ENCODE assay signal across 10 mouse cellular contexts in the genomic region with DNA sequence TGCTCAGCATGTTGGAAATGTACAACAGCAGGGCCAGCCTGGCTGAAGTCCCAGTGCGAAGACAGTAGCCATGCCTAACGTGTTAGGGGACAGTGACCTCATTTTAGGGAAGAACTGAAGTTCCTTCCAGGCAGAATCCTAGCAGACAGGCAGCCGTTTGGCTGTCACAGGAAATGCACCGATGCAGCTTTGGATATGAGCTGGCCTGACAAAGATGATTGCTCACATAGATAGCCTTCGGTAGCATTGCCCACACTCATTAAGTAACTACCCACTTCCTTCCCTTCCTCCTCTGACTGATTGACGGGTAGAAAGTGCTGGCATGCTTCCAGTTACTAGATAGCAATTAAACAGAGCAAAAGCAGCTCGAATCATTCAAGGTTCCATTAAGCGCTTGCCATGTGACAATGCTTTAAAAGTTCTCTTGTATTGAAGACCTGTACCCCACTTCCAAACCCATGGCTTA.
DNase-seq lines count a peak whose midpoint lies in the region; ATAC-seq lines count a peak whose summit lies in the region.
"Had no signal": no experiment of that assay in that cellular context is flagged by ENCODE, and none has a peak within 500 bp of the region (broad histone marks: within the 10 kb centered on the region; RNA-seq: fewer than 3 reads in every experiment).

No protein-coding gene starts in this region.

- H3K4me1 ChIP-seq in forebrain, embryonic 15.5 days, result peaks cover 27% of the 10 kb centered on the region
- H3K4me1 ChIP-seq in forebrain, embryonic 10.5 days, result no peaks in the 10 kb centered on the region
- peaks cover 9% of the 10 kb centered on the region; the same call in 1 of the 2 replicates for H3K4me1 ChIP-seq in embryonic facial prominence, embryonic 14.5 days (ENCODE audit: control insufficient read depth, insufficient read depth, low read length)
- H3K4me1 ChIP-seq: stomach, embryonic 15.5 days had no signal

- no peak overlapping the region for H3K9ac ChIP-seq in forebrain, embryonic 15.5 days (replicated peaks)
- no peak overlapping the region for H3K9ac ChIP-seq in embryonic facial prominence, embryonic 14.5 days (ENCODE audit: low read depth, low read length)
- H3K9ac ChIP-seq: stomach, embryonic 15.5 days had no signal

- H3K27ac ChIP-seq in forebrain, embryonic 15.5 days (replicated peaks), result peak overlapping the region; percentile 66
- H3K27ac ChIP-seq in forebrain, embryonic 10.5 days, result no peak overlapping the region
- H3K27ac ChIP-seq in embryonic facial prominence, embryonic 14.5 days (replicated peaks; ENCODE audit: low read depth, low read length), result no peak overlapping the region
- H3K27ac ChIP-seq: stomach, embryonic 15.5 days had no signal

- DNase-seq in forebrain, embryonic 10.5 days (ENCODE audit: extremely low spot score, low spot score), result no peak
- peak; percentile 7 for DNase-seq in kidney, postnatal 14 days
- no peak for DNase-seq in kidney, postnatal 25 days
- DNase-seq in brain, adult 2 months (ENCODE audit: low read depth, low spot score), result peak; percentile 92
- DNase-seq in embryonic facial prominence, embryonic 14.5 days (ENCODE audit: low spot score), result peak; percentile 9
- DNase-seq in layer of hippocampus, adult 9-11 months, result no peak
- no peak for DNase-seq in thymus, postnatal 25 days
- DNase-seq: kidney, adult 11 months had no signal

- H3K9me3 ChIP-seq in forebrain, embryonic 15.5 days, result no peaks in the 10 kb centered on the region
- no peaks in the 10 kb centered on the region for H3K9me3 ChIP-seq in forebrain, embryonic 10.5 days
- H3K9me3 ChIP-seq in embryonic facial prominence, embryonic 14.5 days (ENCODE audit: control insufficient read depth, low read length), result no peaks in the 10 kb centered on the region
- H3K9me3 ChIP-seq: stomach, embryonic 15.5 days had no signal

- H3K4me3 ChIP-seq in forebrain, embryonic 15.5 days, result no peak overlapping the region
- no peak overlapping the region for H3K4me3 ChIP-seq in forebrain, embryonic 10.5 days
- no peak overlapping the region for H3K4me3 ChIP-seq in embryonic facial prominence, embryonic 14.5 days (ENCODE audit: low read depth, low read length)
- H3K4me3 ChIP-seq: stomach, embryonic 15.5 days had no signal

- H3K27me3 ChIP-seq in forebrain, embryonic 15.5 days, result no peaks in the 10 kb centered on the region
- no peaks in the 10 kb centered on the region for H3K27me3 ChIP-seq in forebrain, embryonic 10.5 days (ENCODE audit: poor library complexity, severe bottlenecking)
- no peaks in the 10 kb centered on the region for H3K27me3 ChIP-seq in embryonic facial prominence, embryonic 14.5 days (replicated peaks; ENCODE audit: control insufficient read depth, insufficient read depth, low read length)
- H3K27me3 ChIP-seq: stomach, embryonic 15.5 days had no signal

- WGBS in forebrain, embryonic 15.5 days, result 38% methylated on average over 8 of the region's 8 CpGs
- 86% methylated on average over 8 of the region's 8 CpGs for WGBS in forebrain, embryonic 10.5 days
- WGBS in embryonic facial prominence, embryonic 14.5 days, result 52% methylated on average over 8 of the region's 8 CpGs

- peak; percentile 12; the same call in 1 of the 2 replicates for ATAC-seq in forebrain, embryonic 15.5 days (replicated peaks)
- no peak for ATAC-seq in embryonic facial prominence, embryonic 14.5 days (ENCODE audit: low read depth)

- no peak overlapping the region for H3K4me2 ChIP-seq in forebrain, embryonic 15.5 days (replicated peaks)
- no peak overlapping the region for H3K4me2 ChIP-seq in embryonic facial prominence, embryonic 14.5 days (ENCODE audit: low read depth, low read length)
- H3K4me2 ChIP-seq: stomach, embryonic 15.5 days had no signal

- H3K36me3 ChIP-seq in forebrain, embryonic 15.5 days, result no peaks in the 10 kb centered on the region
- H3K36me3 ChIP-seq in forebrain, embryonic 10.5 days (replicated peaks), result no peaks in the 10 kb centered on the region
- H3K36me3 ChIP-seq in embryonic facial prominence, embryonic 14.5 days (ENCODE audit: control insufficient read depth, insufficient read depth, low read length), result no peaks in the 10 kb centered on the region
- H3K36me3 ChIP-seq: stomach, embryonic 15.5 days had no signal

Comparison
In these comparisons a context has a peak if more than half of its experiments do, and no peak if none do; other contexts are left out.
1. DNase-seq: peak in kidney, postnatal 14 days (single experiment), brain, adult 2 months (single experiment) and embryonic facial prominence, embryonic 14.5 days (single experiment); none in forebrain, embryonic 10.5 days (single experiment), kidney, postnatal 25 days (0 of 2), layer of hippocampus, adult 9-11 months (single experiment) and thymus, postnatal 25 days (single experiment).